Mouse (Mus musculus) hindbrain, embryonic 16.5 days (tissue): ENCODE measurements at regions not wholly inside any gene's neighbourhood (a gene's known extent, or its start where the extent isn't known, plus 50 kb on each side); places are given as distances from the start of the nearest gene placed in this dataset.

Experiments
- ATAC-seq: fragments of 200-750 bp; cut with Nextera tagmentation; 2 replicates; pipeline ENCODE4 v1.8.0; 2017; ENCODE audit warnings: moderate TSS enrichment, moderate library complexity
- H3K27ac ChIP-seq: fragments of 300-500 bp; sonication (generic); 2 replicates; pipeline ENCODE4 v1.5.1; 2014; ENCODE audit warnings: low read depth, mild to moderate bottlenecking, control low read depth, low read length, moderate library complexity
- H3K27me3 ChIP-seq: fragments of 300-500 bp; sonication (generic); replicated peaks from 2 replicates; pipeline ENCODE4 v1.6.1; 2014; ENCODE audit warnings: low read length; ENCODE audit not compliant: control insufficient read depth, insufficient read depth
- H3K36me3 ChIP-seq: fragments of 300-500 bp; sonication (generic); 2 replicates; pipeline ENCODE4 v1.6.1; 2014; ENCODE audit warnings: mild to moderate bottlenecking, low read length, moderate library complexity, mixed read lengths; ENCODE audit not compliant: control insufficient read depth, insufficient read depth
- H3K4me1 ChIP-seq: fragments of 300-500 bp; sonication (generic); 2 replicates; pipeline ENCODE4 v1.6.1; 2014; ENCODE audit warnings: low read depth, low read length; ENCODE audit not compliant: control insufficient read depth, insufficient read depth
- H3K4me2 ChIP-seq: fragments of 300-500 bp; sonication (generic); 2 replicates; pipeline ENCODE4 v1.6.1; 2014; ENCODE audit warnings: mild to moderate bottlenecking, low read length, control low read depth, moderate library complexity
- H3K4me3 ChIP-seq: fragments of 300-500 bp; sonication (generic); 2 replicates; pipeline ENCODE4 v1.5.1; 2014; ENCODE audit warnings: mild to moderate bottlenecking, low read length, control low read depth, moderate library complexity
- H3K9ac ChIP-seq: fragments of 300-500 bp; sonication (generic); 2 replicates; pipeline ENCODE4 v1.6.1; 2014; ENCODE audit warnings: low read depth, mild to moderate bottlenecking, control low read depth, low read length, moderate library complexity
- H3K9me3 ChIP-seq: fragments of 300-500 bp; sonication (generic); 2 replicates; pipeline ENCODE4 v1.6.1; 2014; ENCODE audit warnings: mild to moderate bottlenecking, low read length, moderate library complexity; ENCODE audit not compliant: control insufficient read depth
- WGBS: fragments of 180-500 bp; shearing (Covaris S2); extraction: QIAGEN DNeasy Blood & Tissue Kit; methylation state at CpG from one replicate; pipeline ENCODE4 v1.1.7; 2014; 5-methylcytosine and 5-hydroxymethylcytosine counted together

GRCm38 (mm10) chr5:75490806-75491205 is 83.9 kb upstream of the Kit start:
- WGBS, result 83% methylated on average over 9 of the region's 9 CpGs
- Histone ChIP-seq H3K4me2 (no peak overlapping the region), H3K4me1 (no peaks in the 10 kb centered on the region), H3K9ac (no peak overlapping the region), H3K4me3 (no peak overlapping the region), H3K9me3 (no peaks in the 10 kb centered on the region), H3K27me3 (no peaks in the 10 kb centered on the region), H3K36me3 (no peaks in the 10 kb centered on the region), H3K27ac (no peak overlapping the region)
- ATAC-seq, result no peak

GRCm38 (mm10) chr5:75494143-75494542 is 80.6 kb upstream of the Kit start:
- Histone ChIP-seq H3K9me3 (no peaks in the 10 kb centered on the region), H3K4me2 (no peak overlapping the region), H3K9ac (no peak overlapping the region), H3K4me3 (no peak overlapping the region), H3K4me1 (no peaks in the 10 kb centered on the region), H3K27me3 (no peaks in the 10 kb centered on the region), H3K27ac (no peak overlapping the region), H3K36me3 (no peaks in the 10 kb centered on the region)
- no peak for ATAC-seq
- 90% methylated on average over 10 of the region's 10 CpGs for WGBS

- Histone ChIP-seq H3K27ac (no peak overlapping the region), H3K36me3 (no peaks in the 10 kb centered on the region), H3K27me3 (no peaks in the 10 kb centered on the region), H3K4me2 (no peak overlapping the region), H3K9me3 (no peaks in the 10 kb centered on the region), H3K4me1 (no peaks in the 10 kb centered on the region), H3K4me3 (no peak overlapping the region), H3K9ac (no peak overlapping the region)
- no peak for ATAC-seq
- 81% methylated on average over 3 of the region's 3 CpGs for WGBS
These were observed 75.7 kb upstream of the Kit start for GRCm38 (mm10) chr5:75499053-75499452.

- Histone ChIP-seq H3K4me2 (no peak overlapping the region), H3K27me3 (no peaks in the 10 kb centered on the region), H3K9me3 (no peaks in the 10 kb centered on the region), H3K4me3 (no peak overlapping the region), H3K4me1 (no peaks in the 10 kb centered on the region), H3K36me3 (no peaks in the 10 kb centered on the region), H3K27ac (no peak overlapping the region), H3K9ac (no peak overlapping the region)
- WGBS, result 85% methylated on average over 5 of the region's 5 CpGs
- no peak for ATAC-seq
These were observed 75.0 kb upstream of the Kit start for GRCm38 (mm10) chr5:75499695-75500094.

- H3K27me3 ChIP-seq, result no peaks in the 10 kb centered on the region
- no peak overlapping the region for H3K27ac ChIP-seq
- H3K4me3 ChIP-seq, result no peak overlapping the region
- no peaks in the 10 kb centered on the region for H3K36me3 ChIP-seq
- H3K4me1 ChIP-seq, result no peaks in the 10 kb centered on the region
- no peaks in the 10 kb centered on the region for H3K9me3 ChIP-seq
- no peak overlapping the region for H3K9ac ChIP-seq
- H3K4me2 ChIP-seq, result no peak overlapping the region
- WGBS, result 67% methylated on average over 8 of the region's 8 CpGs
- ATAC-seq, result no peak
These were observed 73.9 kb upstream of the Kit start for GRCm38 (mm10) chr5:75500654-75501416.

- Histone ChIP-seq H3K9me3 (no peaks in the 10 kb centered on the region), H3K27me3 (no peaks in the 10 kb centered on the region), H3K36me3 (no peaks in the 10 kb centered on the region), H3K27ac (no peak overlapping the region), H3K4me2 (no peak overlapping the region), H3K9ac (no peak overlapping the region), H3K4me3 (no peak overlapping the region), H3K4me1 (no peaks in the 10 kb centered on the region)
- 94% methylated on average over 3 of the region's 3 CpGs for WGBS
- ATAC-seq, result no peak
These were observed 71.0 kb upstream of the Kit start for GRCm38 (mm10) chr5:75503673-75504072.

- H3K9me3 ChIP-seq, result no peaks in the 10 kb centered on the region
- no peaks in the 10 kb centered on the region for H3K36me3 ChIP-seq
- WGBS, result 70% methylated on average over 20 of the region's 20 CpGs
- no peak overlapping the region for H3K27ac ChIP-seq
- H3K4me2 ChIP-seq, result no peak overlapping the region
- ATAC-seq, result no peak
- no peaks in the 10 kb centered on the region for H3K4me1 ChIP-seq
- H3K9ac ChIP-seq, result no peak overlapping the region
- H3K4me3 ChIP-seq, result no peak overlapping the region
- no peaks in the 10 kb centered on the region for H3K27me3 ChIP-seq
These were observed 61.9 kb upstream of the Kit start for GRCm38 (mm10) chr5:75512521-75513422.

GRCm38 (mm10) chr5:75518213-75518612 is 56.5 kb upstream of the Kit start:
- Histone ChIP-seq H3K4me1 (no peaks in the 10 kb centered on the region), H3K9me3 (no peaks in the 10 kb centered on the region), H3K27me3 (no peaks in the 10 kb centered on the region), H3K36me3 (no peaks in the 10 kb centered on the region), H3K9ac (no peak overlapping the region), H3K4me2 (no peak overlapping the region), H3K27ac (no peak overlapping the region), H3K4me3 (no peak overlapping the region)
- WGBS, result 55% methylated on average over 8 of the region's 8 CpGs
- ATAC-seq, result no peak

GRCm38 (mm10) chr5:75523041-75523678 is 51.6 kb upstream of the Kit start:
- no peak for ATAC-seq
- WGBS, result 94% methylated on average over 4 of the region's 4 CpGs
- no peaks in the 10 kb centered on the region for H3K27me3 ChIP-seq

More at GRCm38 (mm10) chr5:75523041-75523678, 51.6 kb upstream of the Kit start:
- Histone ChIP-seq H3K9ac (no peak overlapping the region), H3K4me2 (no peak overlapping the region), H3K9me3 (no peaks in the 10 kb centered on the region), H3K4me1 (no peaks in the 10 kb centered on the region), H3K36me3 (no peaks in the 10 kb centered on the region), H3K4me3 (no peak overlapping the region), H3K27ac (no peak overlapping the region)
